In genomic region chr6:71418874-71419273, GRCm38 (mm10) we compare ENCODE assay signal across 14 mouse cellular contexts. TPM values are rescaled to one million over a fixed set of nuclear protein-coding genes. Genes with fewer than 3 reads are reported as not detected.
DNase-seq lines count a peak whose midpoint lies in the region.
"Had no signal": no experiment of that assay in that cellular context is flagged by ENCODE, and none has a peak within 500 bp of the region (broad histone marks: within the 10 kb centered on the region; RNA-seq: fewer than 3 reads in every experiment).

No protein-coding gene starts in this region.

- 93% methylated on average over 3 of the region's 3 CpGs for WGBS in hindbrain, embryonic 10.5 days

- no peaks in the 10 kb centered on the region for H3K4me1 ChIP-seq in hindbrain, embryonic 10.5 days (replicated peaks)
- H3K4me1 ChIP-seq: liver, embryonic 15.5 days had no signal

- no peaks in the 10 kb centered on the region for H3K27me3 ChIP-seq in hindbrain, embryonic 10.5 days (ENCODE audit: insufficient read depth, poor library complexity, severe bottlenecking)
- H3K27me3 ChIP-seq: liver, embryonic 15.5 days had no signal

- H3K36me3 ChIP-seq in hindbrain, embryonic 10.5 days: peaks cover 19% of the 10 kb centered on the region

- no peaks in the 10 kb centered on the region for H3K9me3 ChIP-seq in hindbrain, embryonic 10.5 days
- H3K9me3 ChIP-seq: liver, embryonic 15.5 days had no signal

- H3K27ac ChIP-seq in hindbrain, embryonic 10.5 days: no peak overlapping the region
- H3K27ac ChIP-seq: liver, embryonic 15.5 days had no signal

- DNase-seq in gastrocnemius, adult 18-20 months (ENCODE audit: low spot score): peak; percentile 66
- DNase-seq in gastrocnemius, postnatal 4 days (ENCODE audit: low spot score in 2 of 2): no peak
- DNase-seq in urinary bladder, postnatal 14 days (ENCODE audit: low spot score): peak; percentile 20
- no peak for DNase-seq in urinary bladder, adult 2 months (ENCODE audit: low spot score)
- peak; percentile 22 to 27 for DNase-seq in heart, postnatal 36 days
- no peak for DNase-seq in right cerebral cortex, postnatal 25 days
- no peak for DNase-seq in hindbrain, embryonic 10.5 days (ENCODE audit: low spot score)
- no peak for DNase-seq in right cerebral cortex, adult 18-20 months
- DNase-seq: cerebellum, adult 18-20 months had no signal

- intact Hi-C loops in heart, postnatal 36 days (cut with DNase I): no loop called here

- no peak overlapping the region for H3K4me3 ChIP-seq in hindbrain, embryonic 10.5 days
- H3K4me3 ChIP-seq: liver, embryonic 15.5 days had no signal

RNA-seq across cellular contexts. Expression of gene Rmnd5a, which starts 21.6 kb away (rescaled TPM):
- total RNA-seq in gastrocnemius, adult 18-20 months (2021): 100 to 1,000 TPM; 128 to 132 TPM
- total RNA-seq in gastrocnemius, postnatal 4 days (2021): 10 to 100 TPM; 54.7 to 60.8 TPM
- 47.4 and 54.8 TPM in 2 replicates for polyA plus RNA-seq in urinary bladder, adult 2 months (2012; rRNA removed)
- total RNA-seq in heart, postnatal 36 days (2021): 10 to 100 TPM; 74.7 to 79.6 TPM
- 7.9 and 10.4 TPM in 2 replicates for polyA plus RNA-seq in hindbrain, embryonic 10.5 days (2016; fragmentation: Nextera tagmentation; extraction: Ambion mirVana)

RNA-seq across cellular contexts. Expression of gene Cd8a, which starts 45.6 kb away (rescaled TPM):
- total RNA-seq in gastrocnemius, adult 18-20 months (2021): not detected
- total RNA-seq in gastrocnemius, postnatal 4 days (2021): 1 to 10 TPM in 1 of 2 experiments, under 1 TPM in 1; 0.13 to 1.0 TPM
- 0.29 and 0.73 TPM in 2 replicates for polyA plus RNA-seq in urinary bladder, adult 2 months (2012; rRNA removed)
- under 1 TPM; 0.11 to 0.22 TPM for total RNA-seq in heart, postnatal 36 days (2021)
- not detected in 2 replicates for polyA plus RNA-seq in hindbrain, embryonic 10.5 days (2016; fragmentation: Nextera tagmentation; extraction: Ambion mirVana)
- total RNA-seq: midbrain, postnatal 0 days had no signal
- polyA plus RNA-seq: forebrain, embryonic 16.5 days; hindbrain, embryonic 11.5 days; kidney, embryonic 14.5 days; liver, embryonic 15.5 days; midbrain, postnatal 0 days had no signal

Comparison
In these comparisons a context has a peak if more than half of its experiments do, and no peak if none do; other contexts are left out.
1. DNase-seq: peak in gastrocnemius, adult 18-20 months (single experiment), urinary bladder, postnatal 14 days (single experiment) and heart, postnatal 36 days (2 of 2); none in gastrocnemius, postnatal 4 days (0 of 2), urinary bladder, adult 2 months (single experiment), right cerebral cortex, postnatal 25 days (single experiment), hindbrain, embryonic 10.5 days (single experiment) and right cerebral cortex, adult 18-20 months (single experiment).